Mouse (Mus musculus) heart, adult 2 months (tissue): ENCODE results near the gene Olfr887. TPM values are rescaled to one million over a fixed set of nuclear protein-coding genes. Genes with fewer than 3 reads are reported as not detected.

Experiments
- DNase-seq, 2 experiments: peaks; one replicate each; pipeline ENCODE4 v3.0.0; 2021
- H3K27ac ChIP-seq: fragments of 200-600 bp; 2 replicates; pipeline ENCODE4 v1.8.1; 2022
- H3K27me3 ChIP-seq: fragments of 200-500 bp; 2 replicates; pipeline ENCODE4 v1.6.1; 2012; ENCODE audit warnings: mild to moderate bottlenecking, low read length, inconsistent platforms, mixed read lengths; ENCODE audit not compliant: control insufficient read depth, insufficient read depth
- H3K36me3 ChIP-seq: fragments of 200-500 bp; 2 replicates; pipeline ENCODE4 v1.6.1; 2012; ENCODE audit warnings: low read length, inconsistent platforms; ENCODE audit not compliant: control insufficient read depth, insufficient read depth
- H3K4me1 ChIP-seq: fragments of 200-500 bp; 2 replicates; pipeline ENCODE4 v1.6.1; 2011; ENCODE audit warnings: low read length; ENCODE audit not compliant: control insufficient read depth, insufficient read depth
- H3K4me3 ChIP-seq: fragments of 200-600 bp; 2 replicates; pipeline ENCODE4 v1.8.1; 2022
- H3K79me2 ChIP-seq: fragments of 200-500 bp; replicated peaks from 2 replicates; pipeline ENCODE4 v1.6.1; 2012; ENCODE audit warnings: mild to moderate bottlenecking, inconsistent platforms, low read length, moderate library complexity, mixed read lengths; ENCODE audit not compliant: control insufficient read depth, insufficient read depth
- H3K9ac ChIP-seq: fragments of 200-500 bp; 2 replicates; pipeline ENCODE4 v1.6.1; 2012; ENCODE audit warnings: low read depth, mild to moderate bottlenecking, control low read depth, inconsistent platforms, low read length, mixed read lengths
- CTCF ChIP-seq: fragments of 200-600 bp; IDR thresholded peaks from 2 replicates; pipeline ENCODE4 v1.8.1; 2022; ENCODE audit warnings: antibody characterized with exemption, mild to moderate bottlenecking, moderate library complexity
- EP300 ChIP-seq: fragments of 200-500 bp; IDR thresholded peaks from 2 replicates; pipeline ENCODE4 v1.6.1; 2011; ENCODE audit warnings: low read depth, low read length, control low read depth; ENCODE audit not compliant: insufficient read depth
- POLR2A ChIP-seq: fragments of 200-500 bp; IDR thresholded peaks from 2 replicates; pipeline ENCODE4 v1.6.1; 2011; ENCODE audit warnings: mild to moderate bottlenecking, low read depth, low read length, control low read depth; ENCODE audit not compliant: insufficient read depth
- WGBS: fragments of 180-500 bp; shearing (Covaris S2); methylation state at CpG from one replicate; pipeline ENCODE4 v1.1.7; 2018; 5-methylcytosine and 5-hydroxymethylcytosine counted together
- intact Hi-C: fragments of 180-260 bp; cut with DNase I; formaldehyde crosslinking; loops from one replicate; pipeline ENCODE4 v1.15.1; 2025
- long read RNA-seq: library from polyadenylated mRNA; stranded (forward); transcript quantifications from one replicate; pipeline ENCODE4 v2.0.0, GENCODE M21; 2021
- polyA plus RNA-seq: library from polyadenylated mRNA; depleted of rRNA; stranded (reverse); fragments of >200 nt; gene quantifications from 2 replicates; pipeline ENCODE4 v1.2.3, GENCODE M21; 2012; rRNA removed
- total RNA-seq, 2 experiments: library from RNA; stranded (reverse); gene quantifications; 2 replicates each; pipeline ENCODE4 v1.2.3; 2021

The Olfr887 gene
- total RNA-seq (not detected), polyA plus RNA-seq (not detected in 2 replicates)
- long read RNA-seq = 0 reads

GRCm38 (mm10) chr9:38083772-38084171 lies at the start of gene Olfr887:
TSS of gene Olfr887 (plus strand) at chr9:38084072.
- Histone ChIP-seq H3K4me1 (no peaks in the 10 kb centered on the region), H3K36me3 (no peaks in the 10 kb centered on the region), H3K27ac (no peak within 1 kb of the TSS), H3K4me3 (no peak within 1 kb of the TSS), H3K9ac (no peak within 1 kb of the TSS), H3K79me2 (no peaks in the 10 kb centered on the region), H3K27me3 (no peaks in the 10 kb centered on the region)
- TF ChIP-seq EP300 (no peak), POLR2A (no peak), CTCF (no peak)
- intact Hi-C loops = no loop called here
- WGBS = 63% methylated on average over 1 of the region's 1 CpGs
- no peak for DNase-seq

GRCm38 (mm10) chr9:38046255-38046654 lies 37.6 kb upstream of the Olfr887 start, which contains the start of gene Olfr884:
TSS of gene Olfr884 (plus strand) at chr9:38046555.
- TF ChIP-seq EP300 (no peak), CTCF (no peak), POLR2A (no peak)
- Histone ChIP-seq H3K27me3 (no peaks in the 10 kb centered on the region), H3K79me2 (no peaks in the 10 kb centered on the region), H3K27ac (no peak within 1 kb of the TSS), H3K36me3 (no peaks in the 10 kb centered on the region), H3K4me1 (no peaks in the 10 kb centered on the region), H3K4me3 (no peak within 1 kb of the TSS), H3K9ac (no peak within 1 kb of the TSS)
- intact Hi-C loops = no loop called here
- 35% methylated on average over 1 of the region's 1 CpGs for WGBS
- DNase-seq = no peak

- Histone ChIP-seq H3K27ac (no peak within 1 kb of the TSS), H3K27me3 (no peaks in the 10 kb centered on the region), H3K79me2 (no peaks in the 10 kb centered on the region), H3K4me3 (no peak within 1 kb of the TSS), H3K36me3 (no peaks in the 10 kb centered on the region), H3K4me1 (no peaks in the 10 kb centered on the region), H3K9ac (no peak within 1 kb of the TSS)
- 65% methylated on average over 3 of the region's 3 CpGs for WGBS
- intact Hi-C loops = no loop called here
- no peak for DNase-seq
- no peak for TF ChIP-seq CTCF
- TF ChIP-seq EP300 = no peak
- no peak for TF ChIP-seq POLR2A
Observed at GRCm38 (mm10) chr9:38061022-38061421, 22.9 kb upstream of the Olfr887 start, which contains the start of gene Olfr885. TSS of gene Olfr885 (plus strand) at chr9:38061322.

GRCm38 (mm10) chr9:38107828-38108227 lies 24.0 kb downstream of the Olfr887 start, which contains the start of gene Olfr888:
TSS of gene Olfr888 (plus strand) at chr9:38108128.
- Histone ChIP-seq H3K27me3 (no peaks in the 10 kb centered on the region), H3K9ac (no peak within 1 kb of the TSS), H3K27ac (no peak within 1 kb of the TSS), H3K79me2 (no peaks in the 10 kb centered on the region), H3K4me1 (no peaks in the 10 kb centered on the region), H3K4me3 (no peak within 1 kb of the TSS), H3K36me3 (no peaks in the 10 kb centered on the region)
- intact Hi-C loops = no loop called here
- DNase-seq = no peak
- no peak for TF ChIP-seq EP300
- 60% methylated on average over 1 of the region's 1 CpGs for WGBS

GRCm38 (mm10) chr9:38114898-38115297 lies 31.0 kb downstream of the Olfr887 start, which contains the start of gene Olfr889:
TSS of gene Olfr889 (plus strand) at chr9:38115198.
- H3K9ac ChIP-seq = no peak within 1 kb of the TSS
- no peaks in the 10 kb centered on the region for H3K27me3 ChIP-seq
- no peak for DNase-seq
- no peak within 1 kb of the TSS for H3K4me3 ChIP-seq
- H3K79me2 ChIP-seq = no peaks in the 10 kb centered on the region
- H3K36me3 ChIP-seq = no peaks in the 10 kb centered on the region
- no peaks in the 10 kb centered on the region for H3K4me1 ChIP-seq
- intact Hi-C loops = no loop called here
- no peak within 1 kb of the TSS for H3K27ac ChIP-seq
- TF ChIP-seq CTCF (no peak), POLR2A (no peak), EP300 (no peak)

Other genes with a start within 250 kb of the Olfr887 start
- not detected for gene Olfr877, start 229.8 kb upstream of the Olfr887 start, total RNA-seq
- gene Olfr877, start 229.8 kb upstream of the Olfr887 start, polyA plus RNA-seq = not detected in 2 replicates
- gene Olfr145, start 187.3 kb upstream of the Olfr887 start, total RNA-seq = not detected
- gene Olfr145, start 187.3 kb upstream of the Olfr887 start, polyA plus RNA-seq = not detected in 2 replicates
- gene Olfr878, start 166.2 kb upstream of the Olfr887 start, total RNA-seq = not detected
- not detected in 2 replicates for gene Olfr878, start 166.2 kb upstream of the Olfr887 start, polyA plus RNA-seq
- gene Olfr881, start 92.2 kb upstream of the Olfr887 start, total RNA-seq = not detected
- not detected in 2 replicates for gene Olfr881, start 92.2 kb upstream of the Olfr887 start, polyA plus RNA-seq
- not detected for gene Olfr883, start 58.3 kb upstream of the Olfr887 start, total RNA-seq
- not detected in 2 replicates for gene Olfr883, start 58.3 kb upstream of the Olfr887 start, polyA plus RNA-seq
- not detected for gene Olfr884, start 37.5 kb upstream of the Olfr887 start, total RNA-seq
- not detected in 2 replicates for gene Olfr884, start 37.5 kb upstream of the Olfr887 start, polyA plus RNA-seq
- gene Olfr885, start 22.8 kb upstream of the Olfr887 start, total RNA-seq = not detected
- not detected in 2 replicates for gene Olfr885, start 22.8 kb upstream of the Olfr887 start, polyA plus RNA-seq
- gene Olfr888, start 24.1 kb downstream of the Olfr887 start, total RNA-seq = not detected
- gene Olfr888, start 24.1 kb downstream of the Olfr887 start, polyA plus RNA-seq = not detected in 2 replicates
- gene Olfr889, start 31.1 kb downstream of the Olfr887 start, total RNA-seq = not detected
- not detected in 2 replicates for gene Olfr889, start 31.1 kb downstream of the Olfr887 start, polyA plus RNA-seq
- not detected for gene Olfr890, start 58.4 kb downstream of the Olfr887 start, total RNA-seq
- gene Olfr890, start 58.4 kb downstream of the Olfr887 start, polyA plus RNA-seq = not detected in 2 replicates
- gene Olfr891, start 96.7 kb downstream of the Olfr887 start, total RNA-seq = not detected
- gene Olfr891, start 96.7 kb downstream of the Olfr887 start, polyA plus RNA-seq = not detected in 2 replicates
- gene Olfr893, start 124.3 kb downstream of the Olfr887 start, total RNA-seq = not detected
- gene Olfr893, start 124.3 kb downstream of the Olfr887 start, polyA plus RNA-seq = not detected in 2 replicates
- not detected for gene Olfr894, start 134.0 kb downstream of the Olfr887 start, total RNA-seq
- not detected in 2 replicates for gene Olfr894, start 134.0 kb downstream of the Olfr887 start, polyA plus RNA-seq
- not detected for gene Olfr143, start 168.7 kb downstream of the Olfr887 start, total RNA-seq
- not detected in 2 replicates for gene Olfr143, start 168.7 kb downstream of the Olfr887 start, polyA plus RNA-seq
- gene Olfr895, start 183.8 kb downstream of the Olfr887 start, total RNA-seq = not detected
- not detected in 2 replicates for gene Olfr895, start 183.8 kb downstream of the Olfr887 start, polyA plus RNA-seq
- not detected for gene Olfr896-ps1, start 207.0 kb downstream of the Olfr887 start, total RNA-seq
- gene Olfr896-ps1, start 207.0 kb downstream of the Olfr887 start, polyA plus RNA-seq = not detected in 2 replicates
- not detected for gene Olfr25, start 245.0 kb downstream of the Olfr887 start, total RNA-seq
- gene Olfr25, start 245.0 kb downstream of the Olfr887 start, polyA plus RNA-seq = not detected in 2 replicates